ENCODE assay signal across 8 mouse cellular contexts in the genomic region with DNA sequence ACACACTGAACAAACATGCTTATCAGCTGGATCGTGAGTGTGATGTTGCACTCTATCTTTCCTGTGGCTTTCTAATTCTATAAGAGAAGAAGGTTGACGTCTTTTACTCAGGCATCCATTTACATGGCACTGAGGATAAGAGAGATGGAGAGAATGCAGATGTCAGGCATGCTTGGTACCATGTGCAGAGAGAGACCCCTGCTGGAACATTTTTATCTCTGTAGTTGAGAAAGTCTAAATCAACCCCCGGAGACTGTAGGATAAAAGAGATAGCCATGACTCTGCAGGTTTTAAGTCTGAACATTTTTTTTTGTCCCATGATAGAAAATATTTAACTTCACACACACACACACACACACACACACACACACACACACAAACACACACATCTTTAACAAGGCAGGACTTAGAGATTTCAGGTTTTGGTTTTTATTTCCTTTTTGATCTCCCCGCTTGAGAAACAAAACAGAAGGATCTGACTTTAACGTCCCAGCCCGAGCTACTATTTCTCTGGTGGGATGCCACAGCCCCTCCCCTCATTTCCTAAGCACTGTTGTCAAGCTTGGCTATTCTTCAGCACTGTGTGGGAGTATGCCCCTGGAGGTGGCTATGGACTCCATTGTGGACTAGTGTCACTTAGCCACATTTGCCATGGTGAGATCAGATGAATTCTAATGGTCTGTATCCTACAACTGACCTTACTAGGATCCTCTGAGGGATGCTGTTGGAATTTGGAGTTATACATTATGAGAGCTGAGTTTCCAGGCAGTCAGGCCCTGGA. TPM values are rescaled to one million over a fixed set of nuclear protein-coding genes. Genes with fewer than 3 reads are reported as not detected.
DNase-seq lines count a peak whose midpoint lies in the region; ATAC-seq and TF ChIP-seq lines count a peak whose summit lies in the region.

No protein-coding gene starts in this region.

- WGBS in lung, embryonic 14.5 days: 26% methylated on average over 6 of the region's 6 CpGs
- WGBS in lung, adult 2 months: 23% methylated on average over 6 of the region's 6 CpGs
- WGBS in forebrain, embryonic 14.5 days: 53% methylated on average over 6 of the region's 6 CpGs
- 38% methylated on average over 6 of the region's 6 CpGs for WGBS in hindbrain, embryonic 16.5 days

- H3K9me3 ChIP-seq in lung, embryonic 14.5 days (ENCODE audit: low read depth, low read length): no peaks in the 10 kb centered on the region
- H3K9me3 ChIP-seq in forebrain, embryonic 14.5 days (replicated peaks; ENCODE audit: control insufficient read depth, low read length): no peaks in the 10 kb centered on the region
- H3K9me3 ChIP-seq in hindbrain, embryonic 16.5 days (ENCODE audit: control insufficient read depth, low read length): no peaks in the 10 kb centered on the region

- peak; percentile 88 for DNase-seq in lung, embryonic 14.5 days
- DNase-seq in lung, adult 2 months: no peak
- peak; percentile 91 for DNase-seq in brain, adult 2 months (ENCODE audit: low read depth, low spot score)
- DNase-seq in forebrain, embryonic 14.5 days (ENCODE audit: low spot score): peak; percentile 88
- DNase-seq in left cerebral cortex, adult 9 months (ENCODE audit: low spot score in 2 of 2): peak; percentile 38 to 70
- DNase-seq in testis, postnatal 14 days (ENCODE audit: low spot score): no peak

- no peaks in the 10 kb centered on the region for H3K79me2 ChIP-seq in myocyte (ENCODE audit: control insufficient read depth, insufficient read depth)

- peak; percentile 73; the same call in 1 of the 2 replicates for ATAC-seq in lung, embryonic 14.5 days (ENCODE audit: insufficient read depth)
- peak; percentile 81 for ATAC-seq in forebrain, embryonic 14.5 days
- ATAC-seq in hindbrain, embryonic 16.5 days: peak; percentile 82

- no peak overlapping the region for H3K9ac ChIP-seq in lung, embryonic 14.5 days
- no peak overlapping the region for H3K9ac ChIP-seq in forebrain, embryonic 14.5 days (ENCODE audit: low read length)
- H3K9ac ChIP-seq in hindbrain, embryonic 16.5 days (ENCODE audit: low read depth, low read length): no peak overlapping the region

- peaks cover 5% of the 10 kb centered on the region; the same call in 1 of the 2 replicates for H3K4me1 ChIP-seq in lung, embryonic 14.5 days (ENCODE audit: insufficient read depth)
- peaks cover 2% of the 10 kb centered on the region; the same call in 1 of the 2 replicates for H3K4me1 ChIP-seq in lung, adult 2 months (ENCODE audit: control insufficient read depth, insufficient read depth, low read length)
- H3K4me1 ChIP-seq in forebrain, embryonic 14.5 days (ENCODE audit: control insufficient read depth, insufficient read depth, low read length): peaks cover 6% of the 10 kb centered on the region; the same call in 1 of the 2 replicates
- H3K4me1 ChIP-seq in hindbrain, embryonic 16.5 days (ENCODE audit: control insufficient read depth, insufficient read depth, low read depth, low read length): peaks cover 8% of the 10 kb centered on the region

- TF ChIP-seq CTCF in lung, embryonic 14.5 days (IDR thresholded peaks at IDR 0.05; ENCODE audit: low read depth): peak; percentile 71
- TF ChIP-seq CTCF in lung, adult 2 months (IDR thresholded peaks at IDR 0.05; ENCODE audit: insufficient read depth, low read length): no peak

- H3K27ac ChIP-seq in lung, embryonic 14.5 days (ENCODE audit: low read depth): no peak overlapping the region
- no peak overlapping the region for H3K27ac ChIP-seq in forebrain, embryonic 14.5 days (ENCODE audit: low read depth, low read length)
- no peak overlapping the region for H3K27ac ChIP-seq in hindbrain, embryonic 16.5 days (ENCODE audit: low read depth, low read length)

- no peaks in the 10 kb centered on the region for H3K36me3 ChIP-seq in lung, embryonic 14.5 days (ENCODE audit: insufficient read depth)
- H3K36me3 ChIP-seq in forebrain, embryonic 14.5 days (ENCODE audit: control insufficient read depth, insufficient read depth, low read length): no peaks in the 10 kb centered on the region
- H3K36me3 ChIP-seq in hindbrain, embryonic 16.5 days (ENCODE audit: control insufficient read depth, insufficient read depth, low read length): no peaks in the 10 kb centered on the region
- H3K36me3 ChIP-seq in myocyte (ENCODE audit: control insufficient read depth, insufficient read depth): no peaks in the 10 kb centered on the region

- no peak for TF ChIP-seq POLR2A in lung, adult 2 months (IDR thresholded peaks at IDR 0.05; ENCODE audit: borderline replicate concordance, extremely low read depth, low read depth, low read length)
- TF ChIP-seq POLR2A in myocyte (IDR thresholded peaks at IDR 0.05; ENCODE audit: insufficient read length, low read depth): no peak

- no peak overlapping the region for H3K4me3 ChIP-seq in lung, embryonic 14.5 days (ENCODE audit: low read depth, low read length)
- H3K4me3 ChIP-seq in lung, adult 2 months (replicated peaks; ENCODE audit: extremely low read depth, low read depth, low read length): no peak overlapping the region
- no peak overlapping the region for H3K4me3 ChIP-seq in forebrain, embryonic 14.5 days (ENCODE audit: low read depth, low read length)
- no peak overlapping the region for H3K4me3 ChIP-seq in hindbrain, embryonic 16.5 days (ENCODE audit: low read length)
- no peak overlapping the region for H3K4me3 ChIP-seq in myocyte

- H3K27me3 ChIP-seq in lung, embryonic 14.5 days (ENCODE audit: insufficient read depth, low read length): no peaks in the 10 kb centered on the region
- no peaks in the 10 kb centered on the region for H3K27me3 ChIP-seq in forebrain, embryonic 14.5 days (replicated peaks; ENCODE audit: control insufficient read depth, insufficient read depth, low read length)
- H3K27me3 ChIP-seq in hindbrain, embryonic 16.5 days (replicated peaks; ENCODE audit: control insufficient read depth, insufficient read depth, low read length): no peaks in the 10 kb centered on the region
- no peaks in the 10 kb centered on the region for H3K27me3 ChIP-seq in myocyte (ENCODE audit: control insufficient read depth, insufficient read depth, insufficient read length)

- H3K4me2 ChIP-seq in lung, embryonic 14.5 days: no peak overlapping the region
- no peak overlapping the region for H3K4me2 ChIP-seq in forebrain, embryonic 14.5 days (ENCODE audit: low read length)
- H3K4me2 ChIP-seq in hindbrain, embryonic 16.5 days (ENCODE audit: low read length): no peak overlapping the region
- peak overlapping the region; percentile 62 for H3K4me2 ChIP-seq in myocyte (ENCODE audit: low read depth)

- no peak overlapping the region for H3ac ChIP-seq in myocyte (ENCODE audit: control insufficient read depth, insufficient read length)

TF ChIP-seq in myocyte, 11 proteins besides CTCF, POLR2A, EP300 and RAD21:
- TF ChIP-seq MYOD1 (IDR thresholded peaks at IDR 0.05; ENCODE audit: control insufficient read depth in 1 of 3, insufficient read length in 2 of 3, low read depth in 2 of 3) (no peak), MYOG (IDR thresholded peaks at IDR 0.05; ENCODE audit: control insufficient read depth in 1 of 3, insufficient read depth in 1 of 3, insufficient read length in 2 of 3, low read depth in 2 of 3) (no peak), TCF3 (IDR thresholded peaks at IDR 0.05; ENCODE audit: insufficient read length, low read depth) (no peak), POLR2AphosphoS2 (IDR thresholded peaks at IDR 0.05; ENCODE audit: insufficient read length, low read depth) (no peak), REST (IDR thresholded peaks at IDR 0.05; ENCODE audit: insufficient read depth, insufficient read length) (no peak), CEBPB (IDR thresholded peaks at IDR 0.05; ENCODE audit: insufficient read depth, poor library complexity, severe bottlenecking) (no peak), MAX (IDR thresholded peaks at IDR 0.05; ENCODE audit: low read depth) (no peak), TCF12 (IDR thresholded peaks at IDR 0.05; ENCODE audit: insufficient read depth, poor library complexity, severe bottlenecking) (no peak), SRF (IDR thresholded peaks at IDR 0.05; ENCODE audit: control insufficient read depth, insufficient read length, low read depth) (no peak), E2F4 (IDR thresholded peaks at IDR 0.05; ENCODE audit: insufficient read depth) (no peak), USF1 (IDR thresholded peaks at IDR 0.05; ENCODE audit: low read depth) (no peak)

RNA-seq across cellular contexts. Expression of gene Slc9a9, which starts 55.6 kb away (rescaled TPM):
- 5.0 and 5.1 TPM in 2 replicates for polyA plus RNA-seq in lung, embryonic 14.5 days (2014; fragmentation: Nextera tagmentation; extraction: Ambion mirVana)
- polyA plus RNA-seq in lung, adult 2 months (2012; rRNA removed): 3.0 and 4.0 TPM in 2 replicates
- 3.7 and 4.7 TPM in 2 replicates for polyA plus RNA-seq in forebrain, embryonic 14.5 days (2014; fragmentation: Nextera tagmentation; extraction: Ambion mirVana)
- polyA plus RNA-seq in hindbrain, embryonic 16.5 days (2015; fragmentation: Nextera tagmentation; extraction: Ambion mirVana): 6.9 and 7.0 TPM in 2 replicates
- 21.5 TPM for polyA plus RNA-seq in myocyte (2012; fragmentation: generic; extraction: Trizol)

Comparison
In these comparisons a context has a peak if more than half of its experiments do, and no peak if none do; other contexts are left out.
1. DNase-seq: peak in lung, embryonic 14.5 days (single experiment), brain, adult 2 months (single experiment), forebrain, embryonic 14.5 days (single experiment) and left cerebral cortex, adult 9 months (2 of 2); none in lung, adult 2 months (single experiment) and testis, postnatal 14 days (single experiment).
2. Peak in every context shown above with its lines, with median percentiles within 50 percentile points of each other: ATAC-seq.